In genomic region chr15:79505616-79506283, GRCm38 (mm10) we compare ENCODE assay signal across 8 mouse cellular contexts. TPM values are rescaled to one million over a fixed set of nuclear protein-coding genes. Genes with fewer than 3 reads are reported as not detected.
DNase-seq lines count a peak whose midpoint lies in the region; TF ChIP-seq lines count a peak whose summit lies in the region.
"Had no signal": no experiment of that assay in that cellular context is flagged by ENCODE, and none has a peak within 500 bp of the region (broad histone marks: within the 10 kb centered on the region; RNA-seq: fewer than 3 reads in every experiment).

No protein-coding gene starts in this region.

- peak overlapping the region; percentile 93 for H3K4me3 ChIP-seq in cortical plate, adult 2 months (ENCODE audit: insufficient read depth, low read length)

- peaks cover 4% of the 10 kb centered on the region for H3K4me1 ChIP-seq in cortical plate, adult 2 months (ENCODE audit: control insufficient read depth, insufficient read depth, low read length)

- no peak for TF ChIP-seq CTCF in cortical plate, adult 2 months (IDR thresholded peaks at IDR 0.05; ENCODE audit: extremely low read depth, insufficient read depth, low read length)

- peak overlapping the region; percentile 78; the same call in 1 of the 2 replicates for H3K27ac ChIP-seq in cortical plate, adult 2 months (ENCODE audit: insufficient read depth, low read length)

- peak; percentile 74 for DNase-seq in adrenal gland, adult 2 months
- DNase-seq in gastrocnemius, postnatal 4 days (ENCODE audit: low spot score in 2 of 2) = peak; percentile 46 to 62
- peak; percentile 65 for DNase-seq in kidney, adult 18-20 months
- peak; percentile 43 for DNase-seq in liver
- DNase-seq in neural tube, embryonic 10.5 days (ENCODE audit: extremely low spot score, low spot score) = peak; percentile 83
- DNase-seq in thymus, postnatal 14 days = peak; percentile 74

- TF ChIP-seq POLR2A in cortical plate, adult 2 months (IDR thresholded peaks at IDR 0.05; ENCODE audit: extremely low read depth, insufficient read depth, low read length) = peak; percentile 51; the same call in 1 of the 2 replicates

RNA-seq across cellular contexts. Expression of gene Kcnj4, which starts 0.7 kb away (rescaled TPM):
- total RNA-seq in adrenal gland, adult 2 months (2021) = 1 to 10 TPM in 1 of 2 experiments, under 1 TPM in 1; 0.20 to 6.3 TPM
- polyA plus RNA-seq in adrenal gland, adult 2 months (2012; rRNA removed) = 0.36 and 3.8 TPM in 2 replicates
- 115 and 120 TPM in 2 replicates for polyA plus RNA-seq in cortical plate, adult 2 months (2012; rRNA removed)
- under 1 TPM in 1 of 2 experiments, not detected in 1; 0.13 TPM for total RNA-seq in gastrocnemius, postnatal 4 days (2021)
- polyA plus RNA-seq: gonadal fat pad, adult 2 months had no signal

RNA-seq across cellular contexts. Expression of gene Kdelr3, which starts 10.5 kb away (rescaled TPM):
- 1 to 10 TPM; 1.9 to 4.1 TPM for total RNA-seq in adrenal gland, adult 2 months (2021)
- polyA plus RNA-seq in adrenal gland, adult 2 months (2012; rRNA removed) = 2.9 and 3.1 TPM in 2 replicates
- 1.3 and 1.4 TPM in 2 replicates for polyA plus RNA-seq in cortical plate, adult 2 months (2012; rRNA removed)
- 10 to 100 TPM; 49.1 to 55.1 TPM for total RNA-seq in gastrocnemius, postnatal 4 days (2021)

RNA-seq across cellular contexts. Expression of gene Ddx17, which starts 40.8 kb away (rescaled TPM):
- 100 to 1,000 TPM; 230 to 248 TPM for total RNA-seq in adrenal gland, adult 2 months (2021)
- polyA plus RNA-seq in adrenal gland, adult 2 months (2012; rRNA removed) = 245 and 257 TPM in 2 replicates
- polyA plus RNA-seq in cortical plate, adult 2 months (2012; rRNA removed) = 416 and 445 TPM in 2 replicates
- 100 to 1,000 TPM; 210 to 254 TPM for total RNA-seq in gastrocnemius, postnatal 4 days (2021)

RNA-seq across cellular contexts. Expression of gene Csnk1e, which starts 50.4 kb away (rescaled TPM):
- 10 to 100 TPM; 74.6 to 87.7 TPM for total RNA-seq in adrenal gland, adult 2 months (2021)
- 59.2 and 65.3 TPM in 2 replicates for polyA plus RNA-seq in adrenal gland, adult 2 months (2012; rRNA removed)
- 185 and 194 TPM in 2 replicates for polyA plus RNA-seq in cortical plate, adult 2 months (2012; rRNA removed)
- total RNA-seq in gastrocnemius, postnatal 4 days (2021) = 10 to 100 TPM; 81.1 to 89.2 TPM

Comparison
In these comparisons a context has a peak if more than half of its experiments do, and no peak if none do; other contexts are left out.
1. Peak in every context shown above with its lines: DNase-seq, H3K4me3 ChIP-seq and H3K27ac ChIP-seq.
2. RNA of gene Kdelr3, which starts 10.5 kb away (total RNA-seq): 49.1 to 55.1 TPM in gastrocnemius, postnatal 4 days; 1.9 to 4.1 TPM in adrenal gland, adult 2 months; every median in the first group is over 4 times any median in the second.